Mouse (Mus musculus): ENCODE data around the gene Whamm.
A peak's percentile ranks its signal among the peaks of the same experiment; 100 is the strongest.

- TF ChIP-seq CTCF (IDR thresholded peaks at IDR 0.05; ENCODE audit: borderline replicate concordance, insufficient read depth, low read length) (no peak), POLR2A (IDR thresholded peaks at IDR 0.05; ENCODE audit: low read depth, low read length) (peak; percentile 97)
Measured at GRCm38 (mm10) chr7:81571108-81571940, at the start of gene Whamm.

Measured in embryonic fibroblast, embryonic 13.5 days (primary cell).